Mouse (Mus musculus) CH12.LX (cell line): ENCODE results near the gene Gm20388. TPM values are rescaled to one million over a fixed set of nuclear protein-coding genes. Genes with fewer than 3 reads are reported as not detected.

Experiments used
- DNase-seq: peaks from one replicate; pipeline ENCODE4 v3.0.0-alpha.2; 2013; ENCODE audit errors: extremely low read depth
- H3K27ac ChIP-seq: 2 replicates; pipeline ENCODE4 v1.5.1; 2012; ENCODE audit warnings: low read depth, mild to moderate bottlenecking, control low read depth, moderate library complexity; ENCODE audit not compliant: insufficient read depth
- H3K27me3 ChIP-seq: replicated peaks from 2 replicates; pipeline ENCODE3; 2012; ENCODE audit warnings: inconsistent platforms
- H3K36me3 ChIP-seq, 2 experiments: replicated peaks in 1 of 2; 2 replicates each; pipeline versions ENCODE3 to v1.6.1; 2012; ENCODE audit warnings: inconsistent platforms in 1 of 2, low read length in 1 of 2, mild to moderate bottlenecking in 1 of 2, mixed read lengths in 1 of 2, moderate library complexity in 1 of 2; ENCODE audit not compliant: control insufficient read depth in 1 of 2, insufficient read depth in 1 of 2
- H3K4me1 ChIP-seq, 2 experiments: 2 replicates each; pipeline ENCODE4 v1.6.1; 2012; ENCODE audit warnings: inconsistent platforms in 1 of 2, moderate library complexity in 1 of 2; ENCODE audit not compliant: insufficient read depth in 2 of 2, control insufficient read depth in 1 of 2
- H3K4me2 ChIP-seq: 2 replicates; pipeline ENCODE4 v1.6.1; 2012; ENCODE audit warnings: low read depth, mild to moderate bottlenecking, control low read depth; ENCODE audit not compliant: poor library complexity, insufficient read depth, severe bottlenecking
- H3K4me3 ChIP-seq, 3 experiments: fragments of 150-350 bp in 1 of 3; sonication (generic) in 1 of 3; replicated peaks in 1 of 3; 2 replicates each; pipeline versions ENCODE3 to v1.5.1; 2011 to 2012; ENCODE audit warnings: low read depth in 2 of 3, low read length in 2 of 3, mild to moderate bottlenecking in 2 of 3, moderate library complexity in 2 of 3, control low read depth in 1 of 3, improper control_type of control experiment in 1 of 3, inconsistent platforms in 1 of 3, mixed read lengths in 1 of 3; ENCODE audit not compliant: poor library complexity in 1 of 3
- H3K79me2 ChIP-seq: replicated peaks from 2 replicates; pipeline ENCODE4 v1.6.1; 2012; ENCODE audit warnings: mild to moderate bottlenecking, moderate library complexity; ENCODE audit not compliant: control insufficient read depth, poor library complexity, insufficient read depth, severe bottlenecking; ENCODE audit errors: extremely low read depth
- H3K9ac ChIP-seq: 2 replicates; pipeline ENCODE4 v1.6.1; 2012; ENCODE audit warnings: low read depth, mild to moderate bottlenecking, control low read depth, moderate library complexity; ENCODE audit not compliant: insufficient read depth
- H3K9me3 ChIP-seq: replicated peaks from 2 replicates; pipeline ENCODE3; 2012; ENCODE audit warnings: low read length, inconsistent platforms, mixed read lengths
- CHD2 ChIP-seq: IDR thresholded peaks from 2 replicates; pipeline ENCODE4 v1.6.1; 2011; ENCODE audit warnings: low read length, improper control_type of control experiment
- CTCF ChIP-seq, 2 experiments: IDR thresholded peaks in 1 of 2; conservative IDR thresholded peaks in 1 of 2; 2 replicates each; pipeline ENCODE4 v1.5.1; 2011 to 2012; ENCODE audit warnings: low read depth in 2 of 2, low read length in 2 of 2, improper control_type of control experiment in 1 of 2, inconsistent platforms in 1 of 2, mild to moderate bottlenecking in 1 of 2, moderate library complexity in 1 of 2
- E2F4 ChIP-seq: IDR thresholded peaks from 2 replicates; pipeline ENCODE4 v1.6.1; 2011; ENCODE audit warnings: low read depth, low read length, improper control_type of control experiment; ENCODE audit not compliant: insufficient replicate concordance
- GABPA ChIP-seq: IDR thresholded peaks from 2 replicates; pipeline ENCODE4 v1.6.1; 2012; ENCODE audit warnings: low read depth, low read length, improper control_type of control experiment, inconsistent platforms; ENCODE audit not compliant: insufficient replicate concordance
- MXI1 ChIP-seq: IDR thresholded peaks from 2 replicates; pipeline ENCODE4 v1.6.1; 2011; ENCODE audit warnings: mild to moderate bottlenecking, low read depth, low read length, improper control_type of control experiment
- NRF1 ChIP-seq: IDR thresholded peaks from 2 replicates; pipeline ENCODE4 v1.6.1; 2014; ENCODE audit warnings: low read depth, mild to moderate bottlenecking, inconsistent platforms, low read length, improper control_type of control experiment, moderate library complexity
- PAX5 ChIP-seq: IDR thresholded peaks from 2 replicates; pipeline ENCODE4 v1.6.1; 2012; ENCODE audit warnings: low read length, inconsistent platforms, mixed read lengths
- RAD21 ChIP-seq: IDR thresholded peaks from 2 replicates; pipeline ENCODE4 v1.6.1; 2011; ENCODE audit warnings: low read depth, mild to moderate bottlenecking, low read length, improper control_type of control experiment, moderate library complexity
- SMC3 ChIP-seq: IDR thresholded peaks from 2 replicates; pipeline ENCODE4 v1.6.1; 2011; ENCODE audit warnings: low read depth, low read length, improper control_type of control experiment
- TBP ChIP-seq: conservative IDR thresholded peaks from 2 replicates; pipeline ENCODE4 v1.6.1; 2011; ENCODE audit warnings: low read depth, low read length, improper control_type of control experiment
- TCF12 ChIP-seq: IDR thresholded peaks from 2 replicates; pipeline ENCODE4 v1.6.1; 2014; ENCODE audit warnings: low read depth, mild to moderate bottlenecking, inconsistent platforms, low read length, improper control_type of control experiment
- USF1 ChIP-seq: IDR thresholded peaks from 2 replicates; pipeline ENCODE4 v1.6.1; 2014; ENCODE audit warnings: low read depth, mild to moderate bottlenecking, inconsistent platforms, low read length, improper control_type of control experiment
- USF2 ChIP-seq: conservative IDR thresholded peaks from 2 replicates; pipeline ENCODE4 v1.6.1; 2011; ENCODE audit warnings: low read depth, low read length, improper control_type of control experiment
- ZMIZ1 ChIP-seq: IDR thresholded peaks from 2 replicates; pipeline ENCODE4 v1.6.1; 2012; ENCODE audit warnings: low read depth, mild to moderate bottlenecking, inconsistent platforms, low read length, improper control_type of control experiment
- dilution Hi-C: fragments of 300-500 bp; cut with MboI; formaldehyde crosslinking; loops from 2 replicates; pipeline ENCODE4 v1.14.3; 2020; ENCODE audit warnings: low sequenced_read_pairs; ENCODE audit not compliant: extremely low pct_unique_long_range_greater_than_20kb, extremely low pct_ligation_motif_present
- in situ Hi-C: fragments of 300-500 bp; cut with MboI; formaldehyde crosslinking; loops from 3 replicates; pipeline ENCODE4 v1.14.3; 2019; ENCODE audit warnings: low sequenced_read_pairs, low pct_ligation_motif_present, low pct_unique_long_range_greater_than_20kb, mixed read lengths
- polyA plus RNA-seq: library from polyadenylated mRNA; unstranded; fragments of >175 nt; gene quantifications from 2 replicates; pipeline ENCODE4 v1.2.1, GENCODE M21; 2012; ENCODE audit warnings: low read depth; ENCODE audit not compliant: insufficient read length
- total RNA-seq, 2 experiments: library from RNA; depleted of rRNA; stranded (reverse); fragments of 300-350 nt in 1 of 2; fragments of >200 nt in 1 of 2; gene quantifications; 2 replicates each; pipeline ENCODE4 v1.2.3; 2012 to 2014

Gm20388 gene
- total and polyA plus RNA-seq, 3 experiments = 14.8 to 26.3 (median 22.2) TPM

- Histone ChIP-seq H3K4me3 (no peak overlapping the region), H3K79me2 (peaks cover 97% of the 10 kb centered on the region), H3K27ac (no peak overlapping the region), H3K9ac (no peak overlapping the region), H3K27me3 (no peaks in the 10 kb centered on the region), H3K4me1 (peaks cover 5 to 72% of the 10 kb centered on the region in 2 experiments; a peak in 3 of 4 replicates), H3K36me3 (peaks cover 17 to 73% of the 10 kb centered on the region in 2 experiments), H3K9me3 (no peaks in the 10 kb centered on the region), H3K4me2 (no peak overlapping the region)
- TF ChIP-seq ZMIZ1 = no peak
- no peak for TF ChIP-seq USF1
- TF ChIP-seq USF2 = no peak
- no peak for TF ChIP-seq TBP
- no peak for TF ChIP-seq NRF1
- no peak for DNase-seq
- in situ Hi-C loops (no loop called here), dilution Hi-C loops (no loop called here)
Measured at GRCm38 (mm10) chr8:123017143-123017542, 3106.5 kb downstream of the Gm20388 start.

GRCm38 (mm10) chr8:123018484-123019164, 3108.0 kb downstream of the Gm20388 start:
- peaks cover 5 to 76% of the 10 kb centered on the region in 2 experiments; a peak in 3 of 4 replicates for H3K4me1 ChIP-seq
- H3K79me2 ChIP-seq = peaks cover 99% of the 10 kb centered on the region
- TF ChIP-seq NRF1 = no peak
- no peak for TF ChIP-seq GABPA
- no peak for TF ChIP-seq USF1
- TF ChIP-seq CHD2 = no peak
- TF ChIP-seq USF2 = no peak
- no peak for TF ChIP-seq SMC3
- no peak for TF ChIP-seq TCF12
- no peak for TF ChIP-seq E2F4
- no peak for TF ChIP-seq TBP
- no peak for TF ChIP-seq RAD21
- no peak for TF ChIP-seq PAX5
- TF ChIP-seq CTCF (conservative IDR thresholded peaks at IDR 0.05 in 1 of 2, IDR thresholded peaks at IDR 0.05 in 1 of 2; ENCODE audit: low read depth in 2 of 2, low read length in 2 of 2) = no peak
- no peak for TF ChIP-seq MXI1
- in situ Hi-C loops (no loop called here), dilution Hi-C loops (no loop called here)
- H3K4me2 ChIP-seq = no peak overlapping the region
- no peak for DNase-seq
- no peaks in the 10 kb centered on the region for H3K9me3 ChIP-seq
- peaks cover 15 to 69% of the 10 kb centered on the region in 2 experiments for H3K36me3 ChIP-seq
- H3K27ac ChIP-seq = no peak overlapping the region
- H3K27me3 ChIP-seq = no peaks in the 10 kb centered on the region
- H3K4me3 ChIP-seq = no peak overlapping the region
- no peak overlapping the region for H3K9ac ChIP-seq
